Mouse (Mus musculus) myocyte (in vitro differentiated cells): ENCODE data around the gene Tlk2. TPM values are rescaled to one million over a fixed set of nuclear protein-coding genes. Genes with fewer than 3 reads are reported as not detected.

Source experiments
- H3K27me3 ChIP-seq: one replicate; pipeline ENCODE4 v1.6.1; 2011; ENCODE audit not compliant: control insufficient read depth, insufficient read depth, insufficient read length
- H3K36me3 ChIP-seq: one replicate; pipeline ENCODE4 v1.6.1; 2011; ENCODE audit not compliant: control insufficient read depth, insufficient read depth
- H3K4me2 ChIP-seq: one replicate; pipeline ENCODE4 v1.6.1; 2011; ENCODE audit warnings: low read depth, control low read depth
- H3K4me3 ChIP-seq: one replicate; pipeline ENCODE4 v1.5.1; 2011; ENCODE audit warnings: mild to moderate bottlenecking, control low read depth, moderate library complexity
- H3K79me2 ChIP-seq: one replicate; pipeline ENCODE4 v1.6.1; 2011; ENCODE audit not compliant: control insufficient read depth, insufficient read depth
- H3ac ChIP-seq: one replicate; pipeline ENCODE4 v1.6.1; 2011; ENCODE audit not compliant: control insufficient read depth, insufficient read length
- CEBPB ChIP-seq: IDR thresholded peaks from 2 replicates; pipeline ENCODE4 v1.6.1; 2011; ENCODE audit warnings: mild to moderate bottlenecking, moderate library complexity; ENCODE audit not compliant: poor library complexity, insufficient read depth, severe bottlenecking
- E2F4 ChIP-seq: IDR thresholded peaks from one replicate; pipeline ENCODE4 v1.6.1; 2011; ENCODE audit warnings: mild to moderate bottlenecking, control low read depth, moderate library complexity; ENCODE audit not compliant: insufficient read depth
- MAX ChIP-seq: IDR thresholded peaks from one replicate; pipeline ENCODE4 v1.6.1; 2011; ENCODE audit warnings: low read depth, mild to moderate bottlenecking, control low read depth
- MYOD1 ChIP-seq, 3 experiments: IDR thresholded peaks; one replicate each; pipeline ENCODE4 v1.6.1; 2011; ENCODE audit warnings: control low read depth in 2 of 3, low read depth in 2 of 3, mild to moderate bottlenecking in 2 of 3, moderate library complexity in 1 of 3; ENCODE audit not compliant: insufficient read length in 2 of 3, control insufficient read depth in 1 of 3
- MYOG ChIP-seq, 3 experiments: IDR thresholded peaks; one replicate each; pipeline ENCODE4 v1.6.1; 2011; ENCODE audit warnings: control low read depth in 2 of 3, low read depth in 2 of 3, mild to moderate bottlenecking in 2 of 3; ENCODE audit not compliant: insufficient read length in 2 of 3, control insufficient read depth in 1 of 3, insufficient read depth in 1 of 3
- POLR2A ChIP-seq: IDR thresholded peaks from one replicate; pipeline ENCODE4 v1.6.1; 2011; ENCODE audit warnings: low read depth, mild to moderate bottlenecking, control low read depth, moderate library complexity; ENCODE audit not compliant: insufficient read length
- POLR2AphosphoS2 ChIP-seq: IDR thresholded peaks from one replicate; pipeline ENCODE4 v1.6.1; 2011; ENCODE audit warnings: low read depth, control low read depth; ENCODE audit not compliant: insufficient read length
- REST ChIP-seq: IDR thresholded peaks from one replicate; pipeline ENCODE4 v1.6.1; 2011; ENCODE audit warnings: mild to moderate bottlenecking, control low read depth, moderate library complexity; ENCODE audit not compliant: insufficient read depth, insufficient read length
- SRF ChIP-seq: IDR thresholded peaks from one replicate; pipeline ENCODE4 v1.6.1; 2011; ENCODE audit warnings: low read depth; ENCODE audit not compliant: control insufficient read depth, insufficient read length
- TCF12 ChIP-seq: IDR thresholded peaks from one replicate; pipeline ENCODE4 v1.6.1; 2011; ENCODE audit warnings: mild to moderate bottlenecking, control low read depth; ENCODE audit not compliant: poor library complexity, insufficient read depth, severe bottlenecking
- TCF3 ChIP-seq: IDR thresholded peaks from one replicate; pipeline ENCODE4 v1.6.1; 2011; ENCODE audit warnings: low read depth, control low read depth; ENCODE audit not compliant: insufficient read length
- USF1 ChIP-seq: IDR thresholded peaks from one replicate; pipeline ENCODE4 v1.6.1; 2011; ENCODE audit warnings: low read depth, mild to moderate bottlenecking, control low read depth, moderate library complexity
- polyA plus RNA-seq: library from polyadenylated mRNA; unstranded; fragments of >200 nt; fragmentation: generic; extraction: Trizol; gene quantifications from one replicate; pipeline ENCODE4 v1.2.1, GENCODE M21; 2012; ENCODE audit warnings: missing spikeins

Tlk2 gene
- polyA plus RNA-seq, 1 experiment, result 26.8 TPM

DNA sequence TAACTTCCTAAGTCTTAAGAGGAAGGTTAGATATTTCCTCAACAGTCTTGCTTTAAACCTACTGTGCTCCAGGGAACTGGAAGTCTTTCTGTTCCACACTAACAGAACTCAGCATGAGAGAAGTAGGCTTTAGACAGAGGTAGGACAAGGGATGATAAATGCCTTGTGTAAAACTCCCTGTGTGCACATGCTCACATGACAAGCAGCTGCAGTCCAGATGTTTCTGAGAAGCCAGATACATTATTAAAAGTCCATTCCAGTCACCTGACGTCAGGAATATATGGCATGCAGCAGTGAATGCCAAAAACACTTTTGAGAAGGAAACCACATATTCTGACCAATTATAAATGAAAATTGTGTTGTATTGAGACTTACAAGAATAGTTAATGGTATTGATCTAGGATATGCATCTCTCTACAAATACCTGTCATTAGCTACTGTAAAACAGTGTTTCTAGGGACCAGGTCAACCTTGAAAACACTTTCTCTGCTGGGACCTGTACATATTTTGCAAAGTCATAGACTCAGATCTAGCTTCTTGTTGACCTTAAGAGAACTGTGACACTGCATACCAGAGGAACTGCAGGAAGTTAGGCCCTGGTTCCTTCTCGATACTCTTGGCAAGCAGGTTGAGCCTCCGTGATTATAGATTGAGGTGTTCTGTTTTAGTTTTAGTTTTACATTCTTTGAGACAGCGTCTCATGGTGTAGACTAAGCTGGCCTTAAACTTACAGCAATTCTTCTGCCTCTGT lies 83.2 kb downstream of the Tlk2 start:
- no peak overlapping the region for H3K4me2 ChIP-seq
- no peak overlapping the region for H3ac ChIP-seq
- no peak overlapping the region for H3K4me3 ChIP-seq
- H3K27me3 ChIP-seq, result no peaks in the 10 kb centered on the region
- H3K36me3 ChIP-seq, result peaks cover 46% of the 10 kb centered on the region
- no peaks in the 10 kb centered on the region for H3K79me2 ChIP-seq
- no peak for TF ChIP-seq POLR2AphosphoS2
- TF ChIP-seq CEBPB, result no peak

GRCm38 (mm10) chr11:105264506-105264905 lies 85.9 kb downstream of the Tlk2 start:
- H3K27me3 ChIP-seq, result no peaks in the 10 kb centered on the region
- no peak overlapping the region for H3ac ChIP-seq
- no peak overlapping the region for H3K4me2 ChIP-seq
- peaks cover 51% of the 10 kb centered on the region for H3K36me3 ChIP-seq
- no peak overlapping the region for H3K4me3 ChIP-seq
- H3K79me2 ChIP-seq, result no peaks in the 10 kb centered on the region
- no peak for TF ChIP-seq CEBPB
- TF ChIP-seq MYOG (IDR thresholded peaks at IDR 0.05; ENCODE audit: control insufficient read depth in 1 of 3, insufficient read depth in 1 of 3, insufficient read length in 2 of 3, low read depth in 2 of 3), result no peak
- TF ChIP-seq USF1, result no peak
- TF ChIP-seq REST, result no peak
- no peak for TF ChIP-seq MAX
- no peak for TF ChIP-seq MYOD1 (IDR thresholded peaks at IDR 0.05; ENCODE audit: control insufficient read depth in 1 of 3, insufficient read length in 2 of 3, low read depth in 2 of 3)
- no peak for TF ChIP-seq TCF3
- TF ChIP-seq POLR2A, result no peak
- no peak for TF ChIP-seq TCF12
- no peak for TF ChIP-seq SRF
- no peak for TF ChIP-seq E2F4
- TF ChIP-seq POLR2AphosphoS2, result no peak

- Histone ChIP-seq H3K36me3 (peaks cover 47% of the 10 kb centered on the region), H3ac (no peak overlapping the region), H3K4me2 (no peak overlapping the region), H3K4me3 (no peak overlapping the region), H3K79me2 (no peaks in the 10 kb centered on the region), H3K27me3 (no peaks in the 10 kb centered on the region)
- TF ChIP-seq CEBPB (no peak), USF1 (no peak), MYOG (IDR thresholded peaks at IDR 0.05; ENCODE audit: control insufficient read depth in 1 of 3, insufficient read depth in 1 of 3, insufficient read length in 2 of 3, low read depth in 2 of 3) (no peak), E2F4 (no peak), POLR2AphosphoS2 (no peak), POLR2A (no peak), REST (no peak), MAX (no peak), MYOD1 (IDR thresholded peaks at IDR 0.05; ENCODE audit: control insufficient read depth in 1 of 3, insufficient read length in 2 of 3, low read depth in 2 of 3) (no peak), TCF12 (no peak), TCF3 (no peak), SRF (no peak)
Measured at GRCm38 (mm10) chr11:105264988-105265387, 86.4 kb downstream of the Tlk2 start.

DNA sequence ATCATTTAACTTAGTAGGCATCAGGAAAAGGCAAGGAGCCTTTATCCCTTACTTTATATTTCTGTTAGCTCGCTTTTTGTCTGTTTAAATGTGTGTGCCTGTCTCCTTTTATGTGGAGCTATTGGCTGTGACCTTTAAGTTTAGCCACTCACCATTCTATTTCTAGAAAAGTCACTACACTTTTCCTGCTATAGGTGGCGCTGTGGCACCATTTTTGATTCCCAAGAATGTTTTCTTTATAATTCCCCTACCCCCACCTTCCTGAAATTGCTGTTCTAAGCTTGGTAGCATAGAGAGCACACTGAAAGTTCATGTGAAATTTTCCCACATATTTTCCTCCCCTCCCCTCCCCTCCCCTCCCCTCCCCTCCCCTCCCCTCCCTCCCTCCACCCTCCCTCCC lies 91.5 kb downstream of the Tlk2 start:
- Histone ChIP-seq H3K27me3 (no peaks in the 10 kb centered on the region), H3ac (no peak overlapping the region), H3K4me2 (no peak overlapping the region), H3K36me3 (peaks cover 56% of the 10 kb centered on the region), H3K4me3 (no peak overlapping the region), H3K79me2 (no peaks in the 10 kb centered on the region)
- TF ChIP-seq CEBPB (no peak), POLR2A (no peak), USF1 (no peak), E2F4 (no peak), MAX (no peak), MYOD1 (IDR thresholded peaks at IDR 0.05; ENCODE audit: control insufficient read depth in 1 of 3, insufficient read length in 2 of 3, low read depth in 2 of 3) (no peak), SRF (no peak), TCF12 (no peak), REST (no peak), POLR2AphosphoS2 (no peak), TCF3 (no peak), MYOG (IDR thresholded peaks at IDR 0.05; ENCODE audit: control insufficient read depth in 1 of 3, insufficient read depth in 1 of 3, insufficient read length in 2 of 3, low read depth in 2 of 3) (no peak)

GRCm38 (mm10) chr11:105280456-105280855 lies 101.8 kb downstream of the Tlk2 start:
- Histone ChIP-seq H3ac (no peak overlapping the region), H3K36me3 (peaks cover 56% of the 10 kb centered on the region)
- TF ChIP-seq POLR2AphosphoS2 (no peak), MYOG (IDR thresholded peaks at IDR 0.05; ENCODE audit: control insufficient read depth in 1 of 3, insufficient read depth in 1 of 3, insufficient read length in 2 of 3, low read depth in 2 of 3) (no peak), SRF (no peak), POLR2A (no peak), REST (no peak), TCF3 (no peak), CEBPB (no peak), TCF12 (no peak), MAX (no peak), USF1 (no peak), E2F4 (no peak), MYOD1 (IDR thresholded peaks at IDR 0.05; ENCODE audit: control insufficient read depth in 1 of 3, insufficient read length in 2 of 3, low read depth in 2 of 3) (no peak)

More at GRCm38 (mm10) chr11:105280456-105280855, 101.8 kb downstream of the Tlk2 start:
- no peaks in the 10 kb centered on the region for H3K27me3 ChIP-seq
- H3K4me2 ChIP-seq, result no peak overlapping the region
- no peaks in the 10 kb centered on the region for H3K79me2 ChIP-seq
- no peak overlapping the region for H3K4me3 ChIP-seq
